In the genomic region with DNA sequence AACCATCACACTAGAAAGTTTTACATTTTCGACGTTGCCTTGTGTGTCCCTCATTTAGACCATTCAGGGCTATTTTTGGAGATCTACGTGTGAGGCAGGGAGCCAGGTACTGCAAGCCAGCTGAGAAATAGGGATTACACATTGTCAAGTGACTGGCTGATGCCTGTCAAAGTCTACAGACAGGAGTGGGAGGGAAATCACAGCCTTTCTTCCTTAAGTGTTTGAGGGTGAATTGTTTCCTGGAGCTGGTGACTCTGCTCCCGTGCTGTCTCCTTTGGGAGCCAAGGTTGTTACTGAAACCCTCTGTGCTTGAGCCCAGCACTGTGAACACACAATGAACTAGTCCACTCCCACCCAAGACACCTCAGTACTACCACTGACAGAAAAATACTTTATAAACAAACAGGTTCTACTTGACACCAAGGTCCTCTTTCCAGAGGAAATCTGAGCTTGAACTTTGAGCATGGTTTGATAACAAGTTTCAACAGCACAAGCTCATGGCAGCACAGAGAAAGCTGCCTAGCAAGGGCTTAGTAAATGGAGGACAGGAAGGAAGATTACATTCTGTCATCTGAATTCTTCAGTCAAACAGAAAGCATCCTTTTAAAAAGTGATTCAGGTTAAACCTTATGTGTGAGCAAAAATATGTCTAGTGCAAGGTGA, we compare ENCODE assay signal across 15 mouse cellular contexts.
A peak's percentile ranks its signal among the peaks of the same experiment; 100 is the strongest.
DNase-seq lines count a peak whose midpoint lies in the region; ATAC-seq and TF ChIP-seq lines count a peak whose summit lies in the region.
"Had no signal": no experiment of that assay in that cellular context is flagged by ENCODE, and none has a peak within 500 bp of the region (broad histone marks: within the 10 kb centered on the region; RNA-seq: fewer than 3 reads in every experiment).

No protein-coding gene starts in this region.

- intact Hi-C loops in heart, postnatal 14 days (cut with DNase I) = no loop called here

- TF ChIP-seq CTCF in midbrain, postnatal 0 days (IDR thresholded peaks at IDR 0.05) = no peak

- WGBS in embryonic facial prominence, embryonic 13.5 days = 75% methylated on average over 4 of the region's 4 CpGs
- 84% methylated on average over 4 of the region's 4 CpGs for WGBS in embryonic facial prominence, embryonic 10.5 days
- 56% methylated on average over 4 of the region's 4 CpGs for WGBS in midbrain, postnatal 0 days
- WGBS in midbrain, embryonic 14.5 days = 85% methylated on average over 4 of the region's 4 CpGs

- no peaks in the 10 kb centered on the region for H3K27me3 ChIP-seq in embryonic facial prominence, embryonic 13.5 days
- no peaks in the 10 kb centered on the region for H3K27me3 ChIP-seq in embryonic facial prominence, embryonic 10.5 days (replicated peaks; ENCODE audit: low read depth, poor library complexity, severe bottlenecking)
- no peaks in the 10 kb centered on the region for H3K27me3 ChIP-seq in midbrain, postnatal 0 days (ENCODE audit: insufficient read depth, low read length)
- no peaks in the 10 kb centered on the region for H3K27me3 ChIP-seq in midbrain, embryonic 14.5 days (ENCODE audit: control insufficient read depth, insufficient read depth, low read length)
- H3K27me3 ChIP-seq: midbrain, embryonic 13.5 days had no signal

- no peak overlapping the region for H3K9ac ChIP-seq in embryonic facial prominence, embryonic 13.5 days
- no peak overlapping the region for H3K9ac ChIP-seq in midbrain, postnatal 0 days (replicated peaks; ENCODE audit: low read length, poor library complexity, severe bottlenecking)
- H3K9ac ChIP-seq in midbrain, embryonic 14.5 days (replicated peaks; ENCODE audit: low read length) = no peak overlapping the region
- H3K9ac ChIP-seq: liver, embryonic 14.5 days; midbrain, embryonic 13.5 days had no signal

- ATAC-seq in embryonic facial prominence, embryonic 13.5 days (ENCODE audit: insufficient number of reproducible peaks, insufficient read depth, low FRiP score, low TSS enrichment, low read depth) = no peak
- no peak for ATAC-seq in midbrain, postnatal 0 days (ENCODE audit: low FRiP score)
- no peak for ATAC-seq in midbrain, embryonic 14.5 days (ENCODE audit: low FRiP score, low TSS enrichment)
- ATAC-seq: midbrain, embryonic 13.5 days had no signal

- H3K36me3 ChIP-seq in embryonic facial prominence, embryonic 13.5 days = no peaks in the 10 kb centered on the region
- no peaks in the 10 kb centered on the region for H3K36me3 ChIP-seq in embryonic facial prominence, embryonic 10.5 days (replicated peaks)
- H3K36me3 ChIP-seq in midbrain, postnatal 0 days (ENCODE audit: insufficient read depth, low read length) = no peaks in the 10 kb centered on the region
- H3K36me3 ChIP-seq in midbrain, embryonic 14.5 days (ENCODE audit: control insufficient read depth, insufficient read depth, low read length) = no peaks in the 10 kb centered on the region
- H3K36me3 ChIP-seq: midbrain, embryonic 13.5 days had no signal

- no peak for DNase-seq in embryonic facial prominence, embryonic 10.5 days (ENCODE audit: low spot score)
- DNase-seq in midbrain, postnatal 0 days (ENCODE audit: low spot score) = no peak
- DNase-seq in midbrain, embryonic 14.5 days = no peak
- DNase-seq in heart, postnatal 14 days = peak; percentile 30 to 49
- DNase-seq in thymus, postnatal 25 days = no peak
- no peak for DNase-seq in layer of hippocampus, adult 9-10 months (ENCODE audit: low spot score)
- DNase-seq in ovary, adult 18-20 months (ENCODE audit: low spot score) = no peak
- DNase-seq: adrenal gland, postnatal 10 days; left cerebral cortex, postnatal 4 days; lung, postnatal 4 days; thymus, postnatal 14 days had no signal

- H3K4me2 ChIP-seq in embryonic facial prominence, embryonic 13.5 days = no peak overlapping the region
- no peak overlapping the region for H3K4me2 ChIP-seq in midbrain, postnatal 0 days (ENCODE audit: low read depth, low read length, poor library complexity, severe bottlenecking)
- no peak overlapping the region for H3K4me2 ChIP-seq in midbrain, embryonic 14.5 days (ENCODE audit: low read length)
- H3K4me2 ChIP-seq: midbrain, embryonic 13.5 days had no signal

- H3K4me3 ChIP-seq in embryonic facial prominence, embryonic 13.5 days = no peak overlapping the region
- H3K4me3 ChIP-seq in embryonic facial prominence, embryonic 10.5 days = no peak overlapping the region
- H3K4me3 ChIP-seq in midbrain, postnatal 0 days (ENCODE audit: low read depth, low read length) = no peak overlapping the region
- no peak overlapping the region for H3K4me3 ChIP-seq in midbrain, embryonic 14.5 days (replicated peaks; ENCODE audit: low read depth, low read length)
- H3K4me3 ChIP-seq: erythroblast, embryonic 14.5 days; midbrain, embryonic 13.5 days had no signal

- H3K27ac ChIP-seq in embryonic facial prominence, embryonic 13.5 days = 0 out of 2 replicates have a peak overlapping the region, but pooled peaks have one; percentile 8
- H3K27ac ChIP-seq in embryonic facial prominence, embryonic 10.5 days (replicated peaks) = no peak overlapping the region
- H3K27ac ChIP-seq in midbrain, postnatal 0 days (ENCODE audit: low read depth, low read length) = peak overlapping the region; percentile 39; the same call in 1 of the 2 replicates
- H3K27ac ChIP-seq in midbrain, embryonic 14.5 days (replicated peaks; ENCODE audit: low read depth, low read length) = no peak overlapping the region
- H3K27ac ChIP-seq: liver, embryonic 14.5 days; midbrain, embryonic 13.5 days had no signal

- no peaks in the 10 kb centered on the region for H3K9me3 ChIP-seq in embryonic facial prominence, embryonic 13.5 days
- no peaks in the 10 kb centered on the region for H3K9me3 ChIP-seq in embryonic facial prominence, embryonic 10.5 days
- no peaks in the 10 kb centered on the region for H3K9me3 ChIP-seq in midbrain, postnatal 0 days (ENCODE audit: low read length)
- H3K9me3 ChIP-seq in midbrain, embryonic 14.5 days (ENCODE audit: control insufficient read depth, low read length) = no peaks in the 10 kb centered on the region
- H3K9me3 ChIP-seq: midbrain, embryonic 13.5 days had no signal

- peaks cover 15% of the 10 kb centered on the region for H3K4me1 ChIP-seq in embryonic facial prominence, embryonic 13.5 days
- 0 out of 2 replicates have a peak, but pooled peaks cover 6% of the 10 kb centered on the region for H3K4me1 ChIP-seq in embryonic facial prominence, embryonic 10.5 days
- no peaks in the 10 kb centered on the region for H3K4me1 ChIP-seq in midbrain, postnatal 0 days (ENCODE audit: insufficient read depth, low read length)
- H3K4me1 ChIP-seq in midbrain, embryonic 14.5 days (ENCODE audit: control insufficient read depth, insufficient read depth, low read length) = no peaks in the 10 kb centered on the region
- H3K4me1 ChIP-seq: midbrain, embryonic 13.5 days had no signal

Comparison
In these comparisons a context has a peak if more than half of its experiments do, and no peak if none do; other contexts are left out.
1. H3K27ac ChIP-seq: peak in embryonic facial prominence, embryonic 13.5 days (single experiment) and midbrain, postnatal 0 days (single experiment); none in embryonic facial prominence, embryonic 10.5 days (single experiment) and midbrain, embryonic 14.5 days (single experiment).
2. DNase-seq: peak in heart, postnatal 14 days (2 of 2); none in embryonic facial prominence, embryonic 10.5 days (single experiment), midbrain, postnatal 0 days (single experiment), midbrain, embryonic 14.5 days (single experiment), thymus, postnatal 25 days (single experiment), layer of hippocampus, adult 9-10 months (single experiment) and ovary, adult 18-20 months (single experiment).